Mouse (Mus musculus): ENCODE results near the gene Hgd. TPM values are rescaled to one million over a fixed set of nuclear protein-coding genes. Genes with fewer than 3 reads are reported as not detected.

Gene Hgd
- polyA plus RNA-seq (2012; ENCODE audit: insufficient read depth, insufficient read length, missing spikeins) = not detected in 2 replicates

- Histone ChIP-seq H3K4me3 (ENCODE audit: insufficient read depth, low read depth, low read length) (no peak within 1 kb of the TSS), H3K27ac (replicated peaks; ENCODE audit: low read depth, low read length) (no peak within 1 kb of the TSS), H3K4me1 (ENCODE audit: control insufficient read depth, insufficient read depth, insufficient read length, low read length) (no peaks in the 10 kb centered on the region)
Measured at GRCm38 (mm10) chr16:37579994-37580393, at the start of gene Hgd. TSS of gene Hgd (plus strand) at chr16:37580153.

DNA sequence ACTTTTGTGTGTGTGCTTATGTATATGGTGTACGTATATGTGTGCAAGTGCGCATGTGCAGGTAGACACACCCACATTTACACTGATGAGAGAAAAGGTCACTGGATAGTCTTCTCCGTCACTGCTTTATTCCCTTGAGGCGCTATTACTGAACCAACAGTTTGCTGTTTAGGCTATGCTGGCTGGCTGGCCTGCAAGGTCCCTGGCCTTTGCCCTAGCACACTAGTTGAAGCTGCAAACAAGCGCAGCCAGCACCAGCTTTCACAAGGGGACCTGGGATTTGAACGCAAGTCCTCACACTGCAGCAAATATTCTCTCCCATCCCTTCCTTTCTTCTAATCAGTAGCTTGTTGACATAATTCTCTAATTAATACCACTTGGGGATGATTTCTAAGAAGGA, 49.8 kb upstream of the Hgd start:
- Histone ChIP-seq H3K4me1 (ENCODE audit: control insufficient read depth, insufficient read depth, insufficient read length, low read length) (0 out of 2 replicates have a peak, but pooled peaks cover 4% of the 10 kb centered on the region), H3K27ac (replicated peaks; ENCODE audit: low read depth, low read length) (peak overlapping the region; percentile 66; the same call in 1 of the 2 replicates), H3K4me3 (ENCODE audit: insufficient read depth, low read depth, low read length) (no peak overlapping the region)

- Histone ChIP-seq H3K4me1 (ENCODE audit: control insufficient read depth, insufficient read depth, insufficient read length, low read length) (0 out of 2 replicates have a peak, but pooled peaks cover 4% of the 10 kb centered on the region), H3K4me3 (ENCODE audit: insufficient read depth, low read depth, low read length) (no peak overlapping the region), H3K27ac (replicated peaks; ENCODE audit: low read depth, low read length) (no peak overlapping the region)
Measured at GRCm38 (mm10) chr16:37532046-37532445, 47.9 kb upstream of the Hgd start.

- Histone ChIP-seq H3K27ac (replicated peaks; ENCODE audit: low read depth, low read length) (no peak overlapping the region), H3K4me1 (ENCODE audit: control insufficient read depth, insufficient read depth, insufficient read length, low read length) (peaks cover 5% of the 10 kb centered on the region; the same call in 1 of the 2 replicates), H3K4me3 (ENCODE audit: insufficient read depth, low read depth, low read length) (no peak overlapping the region)
Measured at GRCm38 (mm10) chr16:37533369-37534068, 46.4 kb upstream of the Hgd start.

DNA sequence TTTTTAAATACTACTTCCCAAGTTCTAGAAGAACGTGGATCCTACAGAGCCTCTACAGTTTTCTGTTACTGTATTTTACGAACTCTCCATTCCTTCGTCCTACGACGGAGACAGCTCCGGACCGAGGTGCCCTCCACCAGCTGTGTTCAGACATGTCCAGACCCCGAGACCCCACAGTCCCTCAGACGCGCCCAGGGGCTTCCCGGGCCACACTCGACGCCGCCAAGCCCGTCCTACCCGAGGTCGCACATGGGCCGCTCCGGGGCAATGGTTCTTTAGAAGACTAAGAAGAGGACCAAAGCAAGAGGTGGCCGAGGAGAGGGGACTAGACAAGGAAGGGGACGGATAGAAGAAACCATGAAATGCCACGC, 40.7 kb upstream of the Hgd start:
- Histone ChIP-seq H3K27ac (replicated peaks; ENCODE audit: low read depth, low read length) (peak overlapping the region; percentile 55), H3K4me1 (ENCODE audit: control insufficient read depth, insufficient read depth, insufficient read length, low read length) (peaks cover 7% of the 10 kb centered on the region; the same call in 1 of the 2 replicates), H3K4me3 (ENCODE audit: insufficient read depth, low read depth, low read length) (peak overlapping the region; percentile 79)

DNA sequence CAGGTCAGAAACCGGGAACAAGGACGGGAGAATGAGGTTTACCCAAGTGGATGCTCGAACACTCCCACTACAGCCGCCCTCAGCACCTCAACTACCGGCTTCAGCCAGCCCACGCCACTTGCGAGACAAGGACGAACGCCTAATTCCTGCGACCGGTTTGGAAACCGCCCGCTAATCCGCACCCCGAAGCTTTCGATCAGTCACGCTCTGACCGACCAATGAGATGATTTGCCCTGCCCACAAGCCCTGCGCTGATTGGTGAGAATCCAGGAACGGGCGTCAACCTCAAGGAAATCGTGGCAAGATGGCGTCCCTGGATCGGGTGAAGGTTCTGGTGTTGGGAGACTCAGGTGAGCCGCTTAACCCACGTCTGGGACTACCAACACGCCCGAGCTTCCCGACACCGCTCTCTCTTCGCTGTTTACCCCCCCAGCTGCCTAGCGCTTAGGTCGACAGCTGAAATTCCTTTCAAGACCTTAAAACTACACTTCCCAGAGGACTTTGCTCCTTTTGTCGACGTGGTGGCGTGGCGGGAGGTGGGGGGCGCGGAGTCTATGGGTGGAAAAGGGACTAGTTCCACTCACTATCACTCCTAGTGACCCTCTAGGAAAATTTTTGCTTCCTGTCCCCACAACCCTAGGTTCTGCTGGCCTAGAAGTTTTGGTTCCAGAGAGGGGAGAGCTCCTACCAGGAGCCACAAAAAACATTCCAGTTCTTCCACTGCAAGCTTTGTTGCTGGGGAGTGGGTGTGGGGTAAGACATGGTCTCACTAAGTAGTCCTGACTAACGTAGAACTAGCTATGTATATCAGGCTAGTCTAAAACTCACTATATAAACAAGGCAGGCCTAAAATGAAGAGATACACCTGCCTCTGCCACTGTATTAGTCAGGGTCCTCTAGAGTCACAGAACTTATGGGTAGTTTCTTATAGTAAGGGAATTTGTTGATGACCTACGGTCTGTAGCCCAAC, 40.1 kb upstream of the Hgd start, which contains the start of the genes Gtf2e1 and Rabl3:
Gtf2e1 (minus strand) TSS at position 179 of the 970 bp plus-strand sequence.
Rabl3 (plus strand) TSS at position 275 of the 970 bp plus-strand sequence.
- H3K4me1 ChIP-seq (ENCODE audit: control insufficient read depth, insufficient read depth, insufficient read length, low read length) = peaks cover 7% of the 10 kb centered on the region; the same call in 1 of the 2 replicates
- H3K27ac ChIP-seq (replicated peaks; ENCODE audit: low read depth, low read length) = peak within 1 kb of the TSS; percentile 99
- peak within 1 kb of the TSS; percentile 89 for H3K4me3 ChIP-seq (ENCODE audit: insufficient read depth, low read depth, low read length)

GRCm38 (mm10) chr16:37540776-37541175, 39.2 kb upstream of the Hgd start:
- Histone ChIP-seq H3K27ac (replicated peaks; ENCODE audit: low read depth, low read length) (peak overlapping the region; percentile 71), H3K4me3 (ENCODE audit: insufficient read depth, low read depth, low read length) (peak overlapping the region; percentile 89; the same call in 1 of the 2 replicates), H3K4me1 (ENCODE audit: control insufficient read depth, insufficient read depth, insufficient read length, low read length) (peaks cover 7% of the 10 kb centered on the region; the same call in 1 of the 2 replicates)

- Histone ChIP-seq H3K4me3 (ENCODE audit: insufficient read depth, low read depth, low read length) (no peak overlapping the region), H3K4me1 (ENCODE audit: control insufficient read depth, insufficient read depth, insufficient read length, low read length) (no peaks in the 10 kb centered on the region), H3K27ac (replicated peaks; ENCODE audit: low read depth, low read length) (no peak overlapping the region)
Measured at GRCm38 (mm10) chr16:37546312-37546711, 33.6 kb upstream of the Hgd start.

- Histone ChIP-seq H3K4me1 (ENCODE audit: control insufficient read depth, insufficient read depth, insufficient read length, low read length) (no peaks in the 10 kb centered on the region), H3K4me3 (ENCODE audit: insufficient read depth, low read depth, low read length) (no peak overlapping the region), H3K27ac (replicated peaks; ENCODE audit: low read depth, low read length) (no peak overlapping the region)
Measured at GRCm38 (mm10) chr16:37550266-37550665, 29.7 kb upstream of the Hgd start.

DNA sequence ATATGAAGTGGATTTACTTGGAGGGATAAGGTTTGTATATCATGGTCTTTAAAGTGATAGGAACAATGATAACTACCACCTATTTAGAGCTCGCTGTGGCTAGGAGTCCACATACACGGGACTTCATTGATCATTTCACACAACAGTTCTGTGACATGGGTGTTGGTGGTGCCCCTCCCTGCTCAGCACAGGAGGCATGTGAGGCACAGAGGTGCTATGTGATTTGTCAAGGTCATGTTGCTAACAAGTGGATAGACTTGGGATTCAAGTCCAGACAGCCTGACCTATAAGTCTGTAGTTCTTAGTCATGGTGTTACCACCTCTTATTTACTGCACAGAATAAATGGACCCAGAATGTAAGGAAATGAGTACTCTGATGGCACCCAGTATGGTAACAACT, 29.0 kb upstream of the Hgd start:
- Histone ChIP-seq H3K4me1 (ENCODE audit: control insufficient read depth, insufficient read depth, insufficient read length, low read length) (no peaks in the 10 kb centered on the region), H3K27ac (replicated peaks; ENCODE audit: low read depth, low read length) (no peak overlapping the region), H3K4me3 (ENCODE audit: insufficient read depth, low read depth, low read length) (no peak overlapping the region)

- H3K27ac ChIP-seq (replicated peaks; ENCODE audit: low read depth, low read length) = no peak overlapping the region
- no peaks in the 10 kb centered on the region for H3K4me1 ChIP-seq (ENCODE audit: control insufficient read depth, insufficient read depth, insufficient read length, low read length)
Measured at GRCm38 (mm10) chr16:37552824-37553223, 27.1 kb upstream of the Hgd start.

GRCm38 (mm10) chr16:37562414-37562813, 17.5 kb upstream of the Hgd start:
- H3K4me3 ChIP-seq (ENCODE audit: insufficient read depth, low read depth, low read length) = no peak overlapping the region
- no peaks in the 10 kb centered on the region for H3K4me1 ChIP-seq (ENCODE audit: control insufficient read depth, insufficient read depth, insufficient read length, low read length)
- H3K27ac ChIP-seq (replicated peaks; ENCODE audit: low read depth, low read length) = no peak overlapping the region

More at GRCm38 (mm10) chr16:37552824-37553223, 27.1 kb upstream of the Hgd start:
- H3K4me3 ChIP-seq (ENCODE audit: insufficient read depth, low read depth, low read length) = no peak overlapping the region

DNA sequence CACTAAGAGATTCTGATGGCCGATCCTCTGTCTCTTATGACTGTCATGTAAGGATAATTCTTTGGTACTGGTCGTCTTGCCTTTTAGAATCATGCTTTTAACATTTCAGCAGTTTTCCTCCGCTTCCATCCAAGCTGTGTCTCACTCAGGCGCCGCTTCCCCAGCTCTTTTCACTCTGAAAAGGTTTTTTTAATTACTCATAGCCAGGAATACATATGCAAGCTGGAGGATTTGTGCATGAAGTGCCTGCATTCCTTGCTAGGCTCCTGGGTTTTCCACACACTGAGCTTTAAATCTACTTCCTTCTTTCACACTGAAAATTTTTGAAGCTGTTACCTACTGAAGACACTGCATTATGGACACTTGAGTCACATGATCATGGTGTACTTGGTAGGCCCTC, 17.0 kb upstream of the Hgd start:
- no peak overlapping the region for H3K27ac ChIP-seq (replicated peaks; ENCODE audit: low read depth, low read length)

DNA sequence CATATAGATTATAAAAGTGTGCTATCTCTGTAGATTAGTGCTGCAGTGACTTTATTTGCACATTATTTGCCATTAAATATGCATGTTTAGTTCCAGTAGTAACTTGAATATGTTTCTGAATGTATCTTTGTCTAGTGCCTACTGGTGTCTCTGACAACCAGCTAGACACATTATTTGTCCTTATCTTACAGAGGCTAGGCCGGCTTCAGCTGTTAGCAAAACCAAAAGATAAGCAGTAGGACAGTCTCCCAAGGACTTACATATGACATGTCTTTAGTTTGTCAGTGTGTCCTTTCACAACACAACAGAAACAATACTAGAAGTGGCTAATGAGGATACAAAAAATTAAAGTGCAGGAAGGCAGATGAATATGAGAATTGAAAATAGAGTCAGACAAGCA, 14.8 kb upstream of the Hgd start:
- Histone ChIP-seq H3K4me1 (ENCODE audit: control insufficient read depth, insufficient read depth, insufficient read length, low read length) (no peaks in the 10 kb centered on the region), H3K4me3 (ENCODE audit: insufficient read depth, low read depth, low read length) (no peak overlapping the region), H3K27ac (replicated peaks; ENCODE audit: low read depth, low read length) (no peak overlapping the region)

More for the DNA sequence above, 17.0 kb upstream of the Hgd start:
- Histone ChIP-seq H3K4me1 (ENCODE audit: control insufficient read depth, insufficient read depth, insufficient read length, low read length) (no peaks in the 10 kb centered on the region), H3K4me3 (ENCODE audit: insufficient read depth, low read depth, low read length) (no peak overlapping the region)

DNA sequence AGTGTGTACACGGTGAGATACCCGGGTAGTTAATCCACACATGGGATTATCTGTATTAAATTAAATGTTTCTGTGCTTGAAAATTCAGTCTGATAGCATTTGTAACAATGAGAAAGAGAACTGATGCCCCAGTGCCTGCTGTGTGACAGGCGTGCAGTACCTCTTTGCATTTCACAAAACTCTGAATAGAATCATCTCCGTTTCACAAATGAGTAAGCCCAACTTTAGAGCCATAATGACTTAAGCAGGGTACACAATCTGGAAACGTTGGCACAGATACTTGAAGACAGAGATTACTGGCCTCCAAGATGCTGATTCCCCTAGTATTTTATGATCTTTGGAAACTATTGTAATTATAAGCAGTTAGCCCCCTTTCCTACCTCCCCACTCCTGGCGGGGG, 13.8 kb upstream of the Hgd start:
- H3K4me1 ChIP-seq (ENCODE audit: control insufficient read depth, insufficient read depth, insufficient read length, low read length) = no peaks in the 10 kb centered on the region
- no peak overlapping the region for H3K27ac ChIP-seq (replicated peaks; ENCODE audit: low read depth, low read length)
- H3K4me3 ChIP-seq (ENCODE audit: insufficient read depth, low read depth, low read length) = no peak overlapping the region
